Mouse (Mus musculus) gastrocnemius, adult 2 months (tissue): ENCODE results near the gene Olfr894. TPM values are rescaled to one million over a fixed set of nuclear protein-coding genes. Genes with fewer than 3 reads are reported as not detected.
"Not testable (repeated sequence)": the region's sequence is repeated elsewhere in the genome, so short reads cannot be mapped to it uniquely, and the experiment has no call there.

Source experiments
- DNase-seq: peaks from one replicate; pipeline ENCODE4 v3.0.0; 2022
- H3K27ac ChIP-seq: fragments of 200-600 bp; 2 replicates; pipeline ENCODE4 v1.8.1; 2022; ENCODE audit warnings: mild to moderate bottlenecking
- H3K4me3 ChIP-seq: fragments of 200-600 bp; 2 replicates; pipeline ENCODE4 v1.8.1; 2022; ENCODE audit warnings: mild to moderate bottlenecking, moderate library complexity
- CTCF ChIP-seq: fragments of 200-600 bp; IDR thresholded peaks from 2 replicates; pipeline ENCODE4 v1.8.1; 2022; ENCODE audit warnings: antibody characterized with exemption, mild to moderate bottlenecking, moderate library complexity
- intact Hi-C: fragments of 180-260 bp; cut with DNase I; formaldehyde crosslinking; loops from one replicate; pipeline ENCODE4 v1.15.1; 2025
- long read RNA-seq, 2 experiments: library from polyadenylated mRNA; stranded (forward); transcript quantifications; one replicate each; pipeline ENCODE4 v2.0.0; 2021
- total RNA-seq, 2 experiments: library from RNA; stranded (reverse); gene quantifications; 2 replicates each; pipeline ENCODE4 v1.2.3; 2021

The Olfr894 gene
- not detected for total RNA-seq
- long read RNA-seq, experiment 1 = 0 reads
- long read RNA-seq, experiment 2 = 0 reads

- Histone ChIP-seq H3K27ac (no peak within 1 kb of the TSS), H3K4me3 (no peak within 1 kb of the TSS)
- intact Hi-C loops = no loop called here
- no peak for TF ChIP-seq CTCF
- no peak for DNase-seq
These were observed at the start of gene Olfr894 for GRCm38 (mm10) chr9:38217755-38218154. Gene Olfr894 (plus strand): TSS chr9:38218055.

- H3K4me3 ChIP-seq, H3K27ac ChIP-seq, DNase-seq: not testable (repeated sequence)
- intact Hi-C loops = loop anchor here (5.0 kb wide), 1 partner anchor 114 kb away; no protein-coding TSS in a partner anchor
These were observed 49.5 kb upstream of the Olfr894 start for GRCm38 (mm10) chr9:38168341-38168740.

GRCm38 (mm10) chr9:38180721-38181120 lies 37.1 kb upstream of the Olfr894 start, which contains the start of gene Olfr891:
Gene Olfr891 (minus strand): TSS chr9:38180821.
- no peak for DNase-seq
- no peak within 1 kb of the TSS for H3K4me3 ChIP-seq
- H3K27ac ChIP-seq = no peak within 1 kb of the TSS
- no peak for TF ChIP-seq CTCF
- intact Hi-C loops = no loop called here

GRCm38 (mm10) chr9:38208065-38208464 lies 9.8 kb upstream of the Olfr894 start, which contains the start of gene Olfr893:
Gene Olfr893 (plus strand): TSS chr9:38208365.
- no peak for DNase-seq
- TF ChIP-seq CTCF = no peak
- H3K27ac ChIP-seq = no peak within 1 kb of the TSS
- no peak within 1 kb of the TSS for H3K4me3 ChIP-seq
- intact Hi-C loops = no loop called here

- Histone ChIP-seq H3K27ac (no peak within 1 kb of the TSS), H3K4me3 (no peak within 1 kb of the TSS)
- TF ChIP-seq CTCF = no peak
- intact Hi-C loops = no loop called here
- no peak for DNase-seq
These were observed 34.6 kb downstream of the Olfr894 start, which contains the start of gene Olfr143 for GRCm38 (mm10) chr9:38252474-38252873. Gene Olfr143 (plus strand): TSS chr9:38252774.

GRCm38 (mm10) chr9:38267551-38267950 lies 49.7 kb downstream of the Olfr894 start, which contains the start of gene Olfr895:
Gene Olfr895 (plus strand): TSS chr9:38267851.
- intact Hi-C loops = no loop called here
- no peak for DNase-seq
- no peak within 1 kb of the TSS for H3K4me3 ChIP-seq
- H3K27ac ChIP-seq = no peak within 1 kb of the TSS
- no peak for TF ChIP-seq CTCF

Other genes starting within 250 kb of the Olfr894 start
- not detected for gene Olfr881, start 226.2 kb upstream of the Olfr894 start, total RNA-seq
- not detected for gene Olfr883, start 192.2 kb upstream of the Olfr894 start, total RNA-seq
- not detected for gene Olfr884, start 171.5 kb upstream of the Olfr894 start, total RNA-seq
- gene Olfr885, start 156.7 kb upstream of the Olfr894 start, total RNA-seq = not detected
- not detected for gene Olfr887, start 134.0 kb upstream of the Olfr894 start, total RNA-seq
- not detected for gene Olfr888, start 109.9 kb upstream of the Olfr894 start, total RNA-seq
- not detected for gene Olfr889, start 102.9 kb upstream of the Olfr894 start, total RNA-seq
- not detected for gene Olfr890, start 75.5 kb upstream of the Olfr894 start, total RNA-seq
- gene Olfr891, start 37.2 kb upstream of the Olfr894 start, total RNA-seq = not detected
- gene Olfr893, start 9.7 kb upstream of the Olfr894 start, total RNA-seq = not detected
- not detected for gene Olfr143, start 34.7 kb downstream of the Olfr894 start, total RNA-seq
- gene Olfr895, start 49.8 kb downstream of the Olfr894 start, total RNA-seq = not detected
- gene Olfr896-ps1, start 73.1 kb downstream of the Olfr894 start, total RNA-seq = not detected
- not detected for gene Olfr25, start 111.0 kb downstream of the Olfr894 start, total RNA-seq
- gene Olfr898, start 130.4 kb downstream of the Olfr894 start, total RNA-seq = not detected
- not detected for gene Olfr250, start 148.8 kb downstream of the Olfr894 start, total RNA-seq
- not detected for gene Olfr251, start 159.0 kb downstream of the Olfr894 start, total RNA-seq
- gene Olfr147, start 183.6 kb downstream of the Olfr894 start, total RNA-seq = not detected
- not detected for gene Olfr901, start 211.4 kb downstream of the Olfr894 start, total RNA-seq
- not detected for gene Olfr902, start 229.6 kb downstream of the Olfr894 start, total RNA-seq
- not detected for gene Olfr904, start 245.1 kb downstream of the Olfr894 start, total RNA-seq